Mouse (Mus musculus) stomach, postnatal 0 days (tissue): ENCODE measurements around the gene 2310057N15Rik.

Source experiments
- CTCF ChIP-seq: IDR thresholded peaks from 2 replicates; pipeline ENCODE4 v1.5.1; 2016; ENCODE audit warnings: antibody characterized with exemption, low read depth, mild to moderate bottlenecking, moderate library complexity
- EP300 ChIP-seq: optimal IDR thresholded peaks from 2 replicates; pipeline ENCODE3; 2016; ENCODE audit warnings: antibody characterized with exemption

DNA sequence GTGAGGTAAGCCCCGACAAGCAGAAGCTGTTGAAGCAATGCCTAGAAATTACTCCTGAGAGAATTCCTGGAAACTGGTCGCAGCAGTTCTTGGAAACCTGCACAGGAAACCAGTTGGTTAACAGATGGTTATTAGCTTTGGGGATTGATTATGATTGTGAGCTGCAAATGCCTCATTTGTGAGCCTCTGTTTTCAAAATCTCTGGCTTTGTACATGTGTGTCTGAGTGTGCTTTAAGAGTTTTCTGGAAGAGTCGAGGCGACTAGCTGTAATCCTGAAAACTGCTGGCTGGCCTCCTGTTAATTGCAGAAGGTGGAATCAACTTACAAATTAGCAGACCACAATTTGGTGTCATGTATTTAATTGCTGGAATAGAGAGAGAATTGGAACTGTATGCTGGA, 26.1 kb downstream of the 2310057N15Rik start:
- TF ChIP-seq CTCF (no peak), EP300 (no peak)
